In genomic region chr15:100936176-100936575, GRCm38 (mm10) we compare ENCODE assay signal across 9 mouse cellular contexts.
A peak's percentile ranks its signal among the peaks of the same experiment; 100 is the strongest.
DNase-seq lines count a peak whose midpoint lies in the region; ATAC-seq and TF ChIP-seq lines count a peak whose summit lies in the region.
"Had no signal": no experiment of that assay in that cellular context is flagged by ENCODE, and none has a peak within 500 bp of the region (broad histone marks: within the 10 kb centered on the region; RNA-seq: fewer than 3 reads in every experiment).

No protein-coding gene starts in this region.

- no peak for DNase-seq in lung, postnatal 4 days
- peak; percentile 34 for DNase-seq in kidney, postnatal 0 days (ENCODE audit: low spot score)
- no peak for DNase-seq in spleen, postnatal 36 days (ENCODE audit: low spot score in 2 of 2)
- DNase-seq in cerebellum, adult 2 months, result no peak
- DNase-seq: lung, adult 18-20 months had no signal

- no peak overlapping the region for H3K9ac ChIP-seq in forebrain, embryonic 12.5 days
- no peak overlapping the region for H3K9ac ChIP-seq in forebrain, embryonic 15.5 days (replicated peaks)
- peak overlapping the region; percentile 14; the same call in 1 of the 2 replicates for H3K9ac ChIP-seq in lung, embryonic 16.5 days (ENCODE audit: low read length)
- H3K9ac ChIP-seq in kidney, postnatal 0 days (ENCODE audit: low read depth, low read length), result peak overlapping the region; percentile 19; the same call in 1 of the 2 replicates
- H3K9ac ChIP-seq in neural tube, embryonic 14.5 days (replicated peaks; ENCODE audit: low read depth, low read length), result 0 out of 2 replicates have a peak overlapping the region, but pooled peaks have one; percentile 16

- WGBS in forebrain, embryonic 12.5 days, result 68% methylated on average over 24 of the region's 24 CpGs
- 65% methylated on average over 24 of the region's 24 CpGs for WGBS in forebrain, embryonic 15.5 days
- 40% methylated on average over 24 of the region's 24 CpGs for WGBS in lung, embryonic 16.5 days
- WGBS in kidney, postnatal 0 days, result 51% methylated on average over 24 of the region's 24 CpGs
- WGBS in neural tube, embryonic 14.5 days, result 46% methylated on average over 24 of the region's 24 CpGs
- WGBS in cerebellum, adult 2 months, result 64% methylated on average over 24 of the region's 24 CpGs

- H3K36me3 ChIP-seq in forebrain, embryonic 12.5 days (replicated peaks), result peaks cover 18% of the 10 kb centered on the region
- peaks cover 7% of the 10 kb centered on the region; the same call in 1 of the 2 replicates for H3K36me3 ChIP-seq in forebrain, embryonic 15.5 days
- H3K36me3 ChIP-seq in lung, embryonic 16.5 days (ENCODE audit: control insufficient read depth, insufficient read depth, low read length), result no peaks in the 10 kb centered on the region
- no peaks in the 10 kb centered on the region for H3K36me3 ChIP-seq in kidney, postnatal 0 days (ENCODE audit: insufficient read depth, low read length)
- H3K36me3 ChIP-seq in neural tube, embryonic 14.5 days (ENCODE audit: control insufficient read depth, insufficient read depth, low read length), result no peaks in the 10 kb centered on the region

- no peak overlapping the region for H3K4me3 ChIP-seq in forebrain, embryonic 12.5 days (replicated peaks)
- H3K4me3 ChIP-seq in forebrain, embryonic 15.5 days, result no peak overlapping the region
- H3K4me3 ChIP-seq in lung, embryonic 16.5 days (ENCODE audit: low read length), result no peak overlapping the region
- no peak overlapping the region for H3K4me3 ChIP-seq in kidney, postnatal 0 days (replicated peaks; ENCODE audit: low read depth, low read length)
- no peak overlapping the region for H3K4me3 ChIP-seq in neural tube, embryonic 14.5 days (ENCODE audit: low read depth, low read length)
- no peak overlapping the region for H3K4me3 ChIP-seq in cerebellum, adult 2 months (replicated peaks; ENCODE audit: insufficient read depth, low read depth, low read length)

- H3K9me3 ChIP-seq in forebrain, embryonic 12.5 days, result no peaks in the 10 kb centered on the region
- H3K9me3 ChIP-seq in forebrain, embryonic 15.5 days, result no peaks in the 10 kb centered on the region
- no peaks in the 10 kb centered on the region for H3K9me3 ChIP-seq in lung, embryonic 16.5 days (ENCODE audit: control insufficient read depth, low read length)
- no peaks in the 10 kb centered on the region for H3K9me3 ChIP-seq in kidney, postnatal 0 days (replicated peaks; ENCODE audit: low read length)
- H3K9me3 ChIP-seq in neural tube, embryonic 14.5 days (ENCODE audit: control insufficient read depth, low read length), result no peaks in the 10 kb centered on the region

- H3K27me3 ChIP-seq in forebrain, embryonic 12.5 days, result no peaks in the 10 kb centered on the region
- no peaks in the 10 kb centered on the region for H3K27me3 ChIP-seq in forebrain, embryonic 15.5 days
- no peaks in the 10 kb centered on the region for H3K27me3 ChIP-seq in lung, embryonic 16.5 days (ENCODE audit: control insufficient read depth, insufficient read depth, low read depth, low read length)
- no peaks in the 10 kb centered on the region for H3K27me3 ChIP-seq in kidney, postnatal 0 days (ENCODE audit: insufficient read depth, low read length)
- no peaks in the 10 kb centered on the region for H3K27me3 ChIP-seq in neural tube, embryonic 14.5 days (ENCODE audit: control insufficient read depth, insufficient read depth, low read length)
- H3K27me3 ChIP-seq in cerebellum, adult 2 months (ENCODE audit: control insufficient read depth, insufficient read depth, low read length), result no peaks in the 10 kb centered on the region

- TF ChIP-seq CTCF in kidney, postnatal 0 days (IDR thresholded peaks at IDR 0.05; ENCODE audit: low read depth), result no peak
- no peak for TF ChIP-seq CTCF in cerebellum, adult 2 months (IDR thresholded peaks at IDR 0.05; ENCODE audit: borderline replicate concordance, insufficient read depth, low read depth, low read length)

- no peak for ATAC-seq in forebrain, embryonic 12.5 days (ENCODE audit: low FRiP score)
- ATAC-seq in forebrain, embryonic 15.5 days (replicated peaks), result no peak
- ATAC-seq in lung, embryonic 16.5 days (ENCODE audit: low read depth), result no peak
- no peak for ATAC-seq in kidney, postnatal 0 days (replicated peaks; ENCODE audit: low FRiP score, low read depth)
- ATAC-seq in neural tube, embryonic 14.5 days (ENCODE audit: low read depth), result no peak

- peaks cover 14% of the 10 kb centered on the region; the same call in 1 of the 2 replicates for H3K4me1 ChIP-seq in forebrain, embryonic 12.5 days
- H3K4me1 ChIP-seq in forebrain, embryonic 15.5 days, result 0 out of 2 replicates have a peak, but pooled peaks cover 5% of the 10 kb centered on the region
- H3K4me1 ChIP-seq in lung, embryonic 16.5 days (replicated peaks; ENCODE audit: control insufficient read depth, insufficient read depth, low read length), result no peaks in the 10 kb centered on the region
- no peaks in the 10 kb centered on the region for H3K4me1 ChIP-seq in kidney, postnatal 0 days (replicated peaks; ENCODE audit: insufficient read depth, low read length)
- H3K4me1 ChIP-seq in neural tube, embryonic 14.5 days (ENCODE audit: control insufficient read depth, insufficient read depth, low read length), result peaks cover 23% of the 10 kb centered on the region
- H3K4me1 ChIP-seq in cerebellum, adult 2 months (ENCODE audit: control insufficient read depth, insufficient read depth, low read length), result peaks cover 8% of the 10 kb centered on the region

- TF ChIP-seq POLR2A in cerebellum, adult 2 months (IDR thresholded peaks at IDR 0.05; ENCODE audit: borderline replicate concordance, insufficient read depth, low read length), result no peak

- H3K4me2 ChIP-seq in forebrain, embryonic 12.5 days, result peak overlapping the region; percentile 6; the same call in 1 of the 2 replicates
- H3K4me2 ChIP-seq in forebrain, embryonic 15.5 days (replicated peaks), result no peak overlapping the region
- H3K4me2 ChIP-seq in lung, embryonic 16.5 days (ENCODE audit: low read depth, low read length), result peak overlapping the region; percentile 18
- peak overlapping the region; percentile 37 for H3K4me2 ChIP-seq in kidney, postnatal 0 days (ENCODE audit: low read length)
- peak overlapping the region; percentile 19; the same call in 1 of the 2 replicates for H3K4me2 ChIP-seq in neural tube, embryonic 14.5 days (ENCODE audit: low read depth, low read length)

- no peak overlapping the region for H3K27ac ChIP-seq in forebrain, embryonic 12.5 days
- H3K27ac ChIP-seq in forebrain, embryonic 15.5 days (replicated peaks), result no peak overlapping the region
- no peak overlapping the region for H3K27ac ChIP-seq in lung, embryonic 16.5 days (ENCODE audit: low read length)
- H3K27ac ChIP-seq in kidney, postnatal 0 days, result no peak overlapping the region
- H3K27ac ChIP-seq in neural tube, embryonic 14.5 days (ENCODE audit: low read depth, low read length), result 0 out of 2 replicates have a peak overlapping the region, but pooled peaks have one; percentile 29
- no peak overlapping the region for H3K27ac ChIP-seq in cerebellum, adult 2 months (ENCODE audit: insufficient read depth, low read length)

Comparison
In these comparisons a context has a peak if more than half of its experiments do, and no peak if none do; other contexts are left out.
1. H3K9ac ChIP-seq: peak in lung, embryonic 16.5 days (single experiment), kidney, postnatal 0 days (single experiment) and neural tube, embryonic 14.5 days (single experiment); none in forebrain, embryonic 12.5 days (single experiment) and forebrain, embryonic 15.5 days (single experiment).